Mouse (Mus musculus): Measurements from ENCODE around the gene Gm17018.

The Gm17018 gene

GRCm38 (mm10) chr19:45628649-45629048, 68.2 kb downstream of the Gm17018 start:
- DNase-seq, result no peak

- DNase-seq, result no peak
These were observed 68.8 kb downstream of the Gm17018 start for GRCm38 (mm10) chr19:45629219-45629618.
